Mouse (Mus musculus): ENCODE data around the gene Scaf4.

DNA sequence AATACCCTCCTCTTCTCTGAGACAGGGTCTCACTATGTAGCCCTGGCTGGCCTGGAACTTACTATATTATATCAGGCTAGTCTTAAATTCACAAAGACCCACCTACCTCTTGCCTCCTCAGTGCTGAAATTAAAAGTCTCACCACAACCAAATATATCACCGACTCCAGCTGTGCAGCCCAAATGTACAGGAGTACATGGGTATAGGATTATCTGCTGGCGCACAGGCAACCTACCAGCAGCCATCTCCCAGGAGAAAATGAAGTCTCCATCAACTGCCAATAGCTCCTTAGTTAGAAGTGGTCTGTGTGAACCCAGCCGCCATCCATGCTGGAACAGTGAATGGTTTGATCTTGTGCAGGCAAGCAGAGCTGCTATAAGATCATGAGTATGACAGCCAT, 105.9 kb downstream of the Scaf4 start:
- TF ChIP-seq E2F4 (IDR thresholded peaks at IDR 0.05; ENCODE audit: insufficient read depth) (no peak), CEBPB (IDR thresholded peaks at IDR 0.05; ENCODE audit: insufficient read depth, poor library complexity, severe bottlenecking) (no peak), POLR2AphosphoS2 (IDR thresholded peaks at IDR 0.05; ENCODE audit: insufficient read length, low read depth) (no peak), POLR2A (IDR thresholded peaks at IDR 0.05; ENCODE audit: insufficient read length, low read depth) (no peak), MYOG (IDR thresholded peaks at IDR 0.05; ENCODE audit: control insufficient read depth in 1 of 3, insufficient read depth in 1 of 3, insufficient read length in 2 of 3, low read depth in 2 of 3) (no peak), MAX (IDR thresholded peaks at IDR 0.05; ENCODE audit: low read depth) (no peak), USF1 (IDR thresholded peaks at IDR 0.05; ENCODE audit: low read depth) (no peak), MYOD1 (IDR thresholded peaks at IDR 0.05; ENCODE audit: control insufficient read depth in 1 of 3, insufficient read length in 2 of 3, low read depth in 2 of 3) (no peak), TCF12 (IDR thresholded peaks at IDR 0.05; ENCODE audit: insufficient read depth, poor library complexity, severe bottlenecking) (no peak), TCF3 (IDR thresholded peaks at IDR 0.05; ENCODE audit: insufficient read length, low read depth) (no peak), REST (IDR thresholded peaks at IDR 0.05; ENCODE audit: insufficient read depth, insufficient read length) (no peak), SRF (IDR thresholded peaks at IDR 0.05; ENCODE audit: control insufficient read depth, insufficient read length, low read depth) (no peak)

Data from myocyte (in vitro differentiated cells).